Mouse (Mus musculus) erythroblast, embryonic 14.5 days (primary cell): ENCODE results near the gene Slc4a8. TPM values are rescaled to one million over a fixed set of nuclear protein-coding genes. Genes with fewer than 3 reads are reported as not detected.
"Not testable (repeated sequence)": the region's sequence is repeated elsewhere in the genome, so short reads cannot be mapped to it uniquely, and the experiment has no call there.

Source experiments
- H3K27me3 ChIP-seq: 2 replicates; pipeline ENCODE4 v1.6.1; 2012; ENCODE audit warnings: inconsistent platforms; ENCODE audit not compliant: control insufficient read depth
- H3K36me3 ChIP-seq: 2 replicates; pipeline ENCODE4 v1.6.1; 2012; ENCODE audit warnings: mild to moderate bottlenecking, inconsistent platforms; ENCODE audit not compliant: control insufficient read depth
- H3K4me1 ChIP-seq: 2 replicates; pipeline ENCODE4 v1.6.1; 2012; ENCODE audit warnings: inconsistent platforms; ENCODE audit not compliant: control insufficient read depth
- H3K4me3 ChIP-seq: replicated peaks from 2 replicates; pipeline ENCODE3; 2012; ENCODE audit warnings: moderate library complexity, mild to moderate bottlenecking, inconsistent platforms
- H3K9me3 ChIP-seq: 2 replicates; pipeline ENCODE4 v1.6.1; 2012; ENCODE audit warnings: low read length, inconsistent platforms, mixed read lengths; ENCODE audit not compliant: control insufficient read depth
- GATA1 ChIP-seq: IDR thresholded peaks from 2 replicates; pipeline ENCODE4 v1.6.1; 2012; ENCODE audit warnings: low read length, inconsistent platforms, mixed read lengths
- TAL1 ChIP-seq: IDR thresholded peaks from 3 replicates; pipeline ENCODE4 v1.6.1; 2012; ENCODE audit warnings: low read length, inconsistent platforms, mixed read lengths
- polyA plus RNA-seq: library from polyadenylated mRNA; stranded (reverse); fragments of >175 nt; gene quantifications from 2 replicates; pipeline ENCODE4 v1.2.3, GENCODE M21; 2012

Slc4a8 gene
- polyA plus RNA-seq, 1 experiment = 0.09 TPM

DNA sequence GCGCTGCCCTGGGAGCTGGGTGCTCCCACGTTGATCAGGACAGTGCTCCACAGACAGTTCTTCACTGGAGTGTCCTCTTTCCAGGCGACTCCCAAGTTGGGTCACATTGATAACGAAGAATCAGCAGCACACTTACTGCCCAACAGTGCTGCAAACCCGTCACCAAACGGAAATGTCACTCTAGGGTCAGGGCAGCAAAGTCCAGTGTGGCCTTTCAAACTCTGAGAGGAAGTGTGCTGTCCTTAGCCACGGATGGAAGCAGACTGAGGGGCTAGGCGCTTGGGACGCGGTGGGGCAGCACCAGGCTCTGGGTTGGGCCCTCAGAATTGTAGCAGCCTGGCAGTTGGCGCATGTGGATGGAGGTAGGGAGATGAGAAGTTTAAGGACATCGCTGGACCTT lies 46.5 kb downstream of the Slc4a8 start:
- no peak overlapping the region for H3K4me3 ChIP-seq
- H3K9me3 ChIP-seq = no peaks in the 10 kb centered on the region
- no peaks in the 10 kb centered on the region for H3K36me3 ChIP-seq
- no peaks in the 10 kb centered on the region for H3K27me3 ChIP-seq
- no peak for TF ChIP-seq GATA1
- no peak for TF ChIP-seq TAL1
- H3K4me1 ChIP-seq = no peaks in the 10 kb centered on the region

DNA sequence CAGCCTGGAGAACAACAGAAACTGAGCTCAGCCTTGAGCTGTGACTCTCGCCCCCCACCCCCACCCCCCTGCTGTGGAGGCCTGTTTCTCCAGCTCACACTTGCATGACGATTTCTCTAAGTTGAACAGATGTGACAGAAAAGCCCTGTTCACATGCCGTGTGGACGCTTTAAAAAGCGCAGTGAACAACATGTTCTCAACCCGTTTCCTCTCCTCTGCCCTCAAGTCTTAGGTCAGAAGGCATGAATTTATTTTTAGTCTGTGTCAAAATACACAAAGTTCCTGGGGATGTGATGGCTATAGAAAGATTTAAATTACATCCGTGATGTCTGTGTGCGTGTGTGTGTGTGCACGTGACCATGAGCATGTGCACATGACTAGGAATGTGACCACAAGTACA lies 46.9 kb downstream of the Slc4a8 start:
- H3K4me1 ChIP-seq = no peaks in the 10 kb centered on the region
- no peak overlapping the region for H3K4me3 ChIP-seq
- no peaks in the 10 kb centered on the region for H3K9me3 ChIP-seq
- H3K27me3 ChIP-seq = no peaks in the 10 kb centered on the region
- TF ChIP-seq TAL1 (no peak), GATA1 (no peak)
- H3K36me3 ChIP-seq = no peaks in the 10 kb centered on the region

DNA sequence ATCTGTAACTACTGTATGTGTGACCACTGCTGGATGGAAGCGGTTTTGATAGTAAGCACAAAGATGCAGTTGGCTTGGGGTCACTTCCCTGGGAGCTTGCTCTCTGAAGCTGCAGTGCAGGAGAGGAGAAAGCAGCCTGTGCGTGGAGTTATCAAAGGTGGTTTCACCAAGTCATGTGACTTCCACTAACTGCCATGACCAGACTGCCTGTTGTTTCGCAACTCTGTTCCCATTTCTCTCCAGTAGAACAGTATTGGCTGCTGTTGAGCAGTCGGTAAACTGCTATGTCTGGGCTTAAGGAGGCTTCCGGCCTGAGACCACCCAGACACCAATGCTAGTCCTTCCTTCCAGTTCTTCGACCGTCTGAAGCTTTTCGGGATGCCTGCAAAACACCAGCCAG lies 48.7 kb downstream of the Slc4a8 start:
- TF ChIP-seq TAL1 (no peak), GATA1 (no peak)
- no peaks in the 10 kb centered on the region for H3K27me3 ChIP-seq

DNA sequence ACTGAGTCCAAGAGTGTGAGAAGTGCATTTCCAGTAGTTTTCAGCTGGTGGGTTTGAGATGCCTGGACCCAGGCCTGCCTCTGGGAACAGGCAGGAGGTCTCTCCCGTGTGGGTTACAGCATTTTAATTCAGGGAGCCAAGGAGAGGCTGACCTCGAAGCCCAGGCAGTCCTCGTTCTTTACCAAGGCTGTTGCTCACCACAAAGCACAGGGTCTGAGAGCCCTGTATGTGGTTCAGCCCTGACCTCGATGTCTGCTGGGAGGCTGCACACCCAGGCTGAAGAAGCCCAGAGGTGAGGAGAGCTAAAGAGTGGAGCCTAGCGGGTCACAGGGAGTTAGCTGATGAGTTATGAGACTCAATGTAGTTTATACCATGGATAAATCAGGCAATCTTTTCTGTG lies 52.0 kb downstream of the Slc4a8 start:
- H3K4me1 ChIP-seq = no peaks in the 10 kb centered on the region
- no peaks in the 10 kb centered on the region for H3K27me3 ChIP-seq
- no peaks in the 10 kb centered on the region for H3K36me3 ChIP-seq
- H3K4me3 ChIP-seq = no peak overlapping the region
- TF ChIP-seq TAL1 = no peak
- no peak for TF ChIP-seq GATA1
- H3K9me3 ChIP-seq = no peaks in the 10 kb centered on the region

More for the DNA sequence above, 48.7 kb downstream of the Slc4a8 start:
- Histone ChIP-seq H3K4me3 (no peak overlapping the region), H3K9me3 (no peaks in the 10 kb centered on the region), H3K36me3 (no peaks in the 10 kb centered on the region), H3K4me1 (no peaks in the 10 kb centered on the region)

DNA sequence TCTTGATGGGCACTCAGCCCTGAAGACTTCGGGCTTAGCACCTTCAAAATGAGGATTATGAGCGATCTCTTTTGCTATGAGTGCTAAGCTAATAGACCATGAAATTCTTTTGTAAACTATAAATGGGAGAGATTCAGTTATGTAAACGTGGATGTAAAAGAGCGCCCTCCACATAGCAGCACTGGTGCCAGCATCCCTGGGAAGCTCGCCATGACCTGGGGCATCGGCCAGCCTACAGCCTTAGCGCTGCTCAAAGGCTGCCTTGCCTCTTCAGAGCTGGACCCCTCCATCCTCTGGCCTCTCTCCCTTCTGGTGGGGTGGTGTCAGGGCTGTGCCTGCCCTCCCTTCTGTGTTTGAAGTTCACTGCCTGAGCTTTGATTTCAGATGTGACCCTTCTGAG lies 52.5 kb downstream of the Slc4a8 start:
- Histone ChIP-seq H3K9me3 (no peaks in the 10 kb centered on the region), H3K36me3 (no peaks in the 10 kb centered on the region), H3K27me3 (no peaks in the 10 kb centered on the region), H3K4me3 (no peak overlapping the region), H3K4me1 (no peaks in the 10 kb centered on the region)
- TF ChIP-seq GATA1 (no peak), TAL1 (no peak)

DNA sequence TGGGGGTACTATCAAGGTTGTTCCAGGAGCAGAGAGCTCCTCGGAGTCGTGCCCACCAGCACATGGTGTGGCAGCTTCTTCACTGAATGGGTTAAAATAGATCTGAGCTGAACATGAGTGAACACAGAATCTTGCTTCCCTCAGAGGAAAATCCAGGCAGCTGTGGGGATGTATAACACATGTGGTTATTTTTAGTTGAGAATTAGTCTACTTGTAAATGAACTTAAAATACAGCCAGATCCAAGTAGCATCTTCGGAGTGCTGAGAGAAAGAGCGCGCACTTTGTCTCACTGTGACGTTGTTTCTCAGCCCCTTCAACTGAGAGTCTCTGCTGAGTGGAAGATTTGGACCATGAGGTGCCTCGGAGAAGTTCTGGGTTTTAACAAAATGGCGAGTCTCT lies 53.8 kb downstream of the Slc4a8 start:
- no peak overlapping the region for H3K4me3 ChIP-seq
- H3K4me1 ChIP-seq = no peaks in the 10 kb centered on the region
- H3K36me3 ChIP-seq = no peaks in the 10 kb centered on the region
- TF ChIP-seq TAL1 (no peak), GATA1 (no peak)
- H3K9me3 ChIP-seq = no peaks in the 10 kb centered on the region
- H3K27me3 ChIP-seq = no peaks in the 10 kb centered on the region

DNA sequence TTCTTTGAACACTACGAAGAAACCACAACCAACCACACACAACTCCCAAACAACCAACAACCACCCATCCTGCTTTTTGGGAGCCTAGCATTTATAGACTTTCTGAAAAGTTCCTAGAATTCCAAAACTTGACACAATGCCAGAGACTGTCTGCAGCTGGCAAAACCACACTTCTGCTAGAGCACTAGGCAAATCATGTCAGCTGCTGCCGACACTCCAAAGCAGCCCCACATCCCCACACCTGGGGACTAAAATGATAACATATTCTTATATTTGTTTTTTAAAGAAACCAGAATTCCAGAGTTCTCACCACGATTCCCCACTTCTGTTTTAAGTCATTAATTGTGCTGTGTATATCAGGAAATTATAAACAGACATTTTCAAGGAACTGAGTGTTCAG lies 57.3 kb downstream of the Slc4a8 start:
- H3K4me3 ChIP-seq = no peak overlapping the region
- no peaks in the 10 kb centered on the region for H3K36me3 ChIP-seq
- no peaks in the 10 kb centered on the region for H3K27me3 ChIP-seq
- no peaks in the 10 kb centered on the region for H3K9me3 ChIP-seq
- TF ChIP-seq TAL1 (no peak), GATA1 (no peak)
- no peaks in the 10 kb centered on the region; the same call in 1 of the 2 replicates for H3K4me1 ChIP-seq

DNA sequence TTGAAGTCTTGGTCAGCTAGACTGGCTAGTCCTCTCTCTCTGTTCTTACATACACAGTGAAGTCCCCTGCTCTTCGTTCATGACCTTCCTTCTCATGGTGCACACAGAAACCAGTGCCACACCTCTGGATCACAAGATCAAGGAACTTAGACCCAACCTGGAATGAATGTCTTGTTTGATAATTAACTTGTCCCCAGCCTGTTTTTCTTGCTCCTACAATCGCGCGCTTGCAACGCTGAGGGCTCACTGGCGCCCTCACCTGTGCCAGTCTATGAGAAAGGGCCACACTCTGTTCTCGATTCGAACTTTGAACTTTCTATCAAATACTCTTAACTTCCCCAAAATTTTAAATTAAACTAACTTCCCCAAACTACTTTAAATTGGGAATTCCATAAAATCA lies 60.3 kb downstream of the Slc4a8 start:
- H3K9me3 ChIP-seq = no peaks in the 10 kb centered on the region
- no peaks in the 10 kb centered on the region for H3K36me3 ChIP-seq
- TF ChIP-seq TAL1 (no peak), GATA1 (no peak)
- no peak overlapping the region for H3K4me3 ChIP-seq
- H3K27me3 ChIP-seq = peaks cover 14% of the 10 kb centered on the region
- no peaks in the 10 kb centered on the region; the same call in 1 of the 2 replicates for H3K4me1 ChIP-seq

DNA sequence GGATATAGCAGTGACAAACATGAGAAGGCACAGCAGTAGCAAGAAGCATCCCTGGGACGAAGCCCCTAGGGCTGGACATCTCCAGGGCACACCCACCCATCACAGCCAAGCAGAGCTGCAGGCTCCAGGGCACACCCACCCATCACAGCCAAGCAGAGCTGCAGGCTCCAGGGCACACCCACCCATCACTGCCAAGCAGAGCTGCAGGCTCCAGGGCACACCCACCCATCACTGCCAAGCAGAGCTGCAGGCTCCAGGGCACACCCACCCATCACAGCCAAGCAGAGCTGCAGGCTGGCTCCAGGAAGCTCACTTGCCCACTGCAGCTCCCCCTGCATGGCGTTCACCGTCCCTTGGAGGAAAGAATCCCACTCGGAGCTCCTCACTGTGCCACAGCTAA lies 60.8 kb downstream of the Slc4a8 start:
- not testable (repeated sequence) for H3K4me1 ChIP-seq, H3K4me3 ChIP-seq, H3K36me3 ChIP-seq, H3K9me3 ChIP-seq
- peaks cover 14% of the 10 kb centered on the region for H3K27me3 ChIP-seq

DNA sequence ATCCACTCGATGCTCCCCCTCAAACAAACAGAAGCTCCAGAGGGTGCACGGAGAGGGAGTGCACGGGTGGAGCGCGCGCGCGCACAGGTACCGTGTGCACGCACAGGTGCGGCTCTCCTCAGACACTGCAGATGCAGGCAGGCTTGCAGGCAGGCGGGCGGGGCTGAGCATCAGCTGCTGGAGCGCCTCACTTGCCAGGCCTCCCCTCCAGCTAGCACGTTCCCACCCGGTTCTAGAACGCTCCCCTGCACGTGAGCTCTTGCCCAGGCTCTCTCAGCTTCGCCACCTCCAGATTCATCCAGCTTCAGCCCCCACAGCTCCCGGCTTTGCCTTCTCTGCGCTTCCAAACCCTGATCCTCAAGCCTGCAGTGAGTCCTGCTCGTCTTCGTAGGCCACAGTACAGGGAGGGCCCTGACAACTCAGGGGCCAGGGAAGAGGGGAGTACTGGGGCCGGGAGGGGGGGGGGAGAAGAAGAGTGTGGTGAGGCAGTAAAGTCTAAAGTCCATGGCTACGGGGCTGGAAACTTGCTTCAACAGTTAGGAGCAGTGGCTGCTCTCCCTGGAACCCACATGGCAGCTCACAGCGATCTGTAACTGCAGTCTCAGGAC lies 63.8 kb downstream of the Slc4a8 start:
- Histone ChIP-seq H3K27me3 (peaks cover 14% of the 10 kb centered on the region), H3K9me3 (peaks cover 2% of the 10 kb centered on the region; the same call in 1 of the 2 replicates), H3K4me1 (no peaks in the 10 kb centered on the region; the same call in 1 of the 2 replicates), H3K4me3 (no peak overlapping the region), H3K36me3 (no peaks in the 10 kb centered on the region)
- TF ChIP-seq TAL1 = no peak
- no peak for TF ChIP-seq GATA1
